Mouse (Mus musculus): Measurements from ENCODE around the gene Lipe.
"Not testable (repeated sequence)": the region's sequence is repeated elsewhere in the genome, so short reads cannot be mapped to it uniquely, and the experiment has no call there.

The Lipe gene

GRCm38 (mm10) chr7:25398610-25399009, at the start of gene Lipe:
Gene Lipe (minus strand): TSS chr7:25398710.
- no peak for DNase-seq (ENCODE audit: low spot score)

- no peak for DNase-seq (ENCODE audit: low spot score)
Observed at GRCm38 (mm10) chr7:25440816-25441153, 42.3 kb upstream of the Lipe start.

GRCm38 (mm10) chr7:25439978-25440815, 41.7 kb upstream of the Lipe start:
- no peak for DNase-seq (ENCODE audit: low spot score)

GRCm38 (mm10) chr7:25439124-25439822, 40.8 kb upstream of the Lipe start:
- no peak for DNase-seq (ENCODE audit: low spot score)

- DNase-seq (ENCODE audit: low spot score): no peak
Observed at GRCm38 (mm10) chr7:25436704-25437103, 38.2 kb upstream of the Lipe start.

- no peak for DNase-seq (ENCODE audit: low spot score)
Observed at GRCm38 (mm10) chr7:25436226-25436625, 37.7 kb upstream of the Lipe start.

GRCm38 (mm10) chr7:25435546-25435851, 37.0 kb upstream of the Lipe start:
- no peak for DNase-seq (ENCODE audit: low spot score)

GRCm38 (mm10) chr7:25434654-25435545, 36.4 kb upstream of the Lipe start:
- no peak for DNase-seq (ENCODE audit: low spot score)

GRCm38 (mm10) chr7:25433781-25434560, 35.5 kb upstream of the Lipe start:
- DNase-seq (ENCODE audit: low spot score): no peak

- DNase-seq (ENCODE audit: low spot score): no peak
Observed at GRCm38 (mm10) chr7:25433007-25433541, 34.6 kb upstream of the Lipe start.

GRCm38 (mm10) chr7:25432381-25432780, 33.9 kb upstream of the Lipe start:
- DNase-seq (ENCODE audit: low spot score): no peak

GRCm38 (mm10) chr7:25429886-25430784, 31.6 kb upstream of the Lipe start:
- no peak for DNase-seq (ENCODE audit: low spot score)

GRCm38 (mm10) chr7:25428321-25428720, 29.8 kb upstream of the Lipe start:
- DNase-seq (ENCODE audit: low spot score): no peak

- DNase-seq (ENCODE audit: low spot score): no peak
Observed at GRCm38 (mm10) chr7:25427144-25427543, 28.6 kb upstream of the Lipe start.

GRCm38 (mm10) chr7:25426380-25426779, 27.9 kb upstream of the Lipe start:
- not testable (repeated sequence) for DNase-seq (ENCODE audit: low spot score)

- peak; percentile 88 for DNase-seq (ENCODE audit: low spot score)
Observed at GRCm38 (mm10) chr7:25424429-25424828, 25.9 kb upstream of the Lipe start.

- DNase-seq (ENCODE audit: low spot score): no peak
Observed at GRCm38 (mm10) chr7:25422286-25422841, 23.9 kb upstream of the Lipe start.

GRCm38 (mm10) chr7:25419943-25420342, 21.4 kb upstream of the Lipe start:
- no peak for DNase-seq (ENCODE audit: low spot score)

GRCm38 (mm10) chr7:25419536-25419935, 21.0 kb upstream of the Lipe start:
- no peak for DNase-seq (ENCODE audit: low spot score)

GRCm38 (mm10) chr7:25417597-25417996, 19.1 kb upstream of the Lipe start:
- peak; percentile 35 for DNase-seq (ENCODE audit: low spot score)
